In the genomic region with DNA sequence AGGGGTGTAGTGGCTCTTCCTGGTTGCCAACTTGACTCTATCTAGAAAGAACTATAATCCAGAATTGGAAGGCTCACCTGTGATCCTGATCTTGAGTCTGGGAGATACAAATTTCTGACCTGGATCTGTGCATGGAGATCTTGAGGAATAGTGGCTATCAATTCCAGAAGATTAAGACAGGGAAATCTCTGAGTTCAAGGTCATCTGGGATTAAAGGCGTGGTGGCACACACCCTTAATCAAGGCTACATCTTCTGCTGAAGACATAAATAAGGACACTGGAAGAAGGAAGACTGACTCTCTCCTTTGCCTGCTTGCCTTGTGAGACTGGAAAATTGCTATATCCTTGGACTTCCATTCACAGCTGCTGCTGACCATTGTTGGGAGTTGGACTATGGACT, we compare ENCODE assay signal across 21 mouse cellular contexts. TPM values are rescaled to one million over a fixed set of nuclear protein-coding genes. Genes with fewer than 3 reads are reported as not detected.
DNase-seq lines count a peak whose midpoint lies in the region; ATAC-seq and TF ChIP-seq lines count a peak whose summit lies in the region.
"Had no signal": no experiment of that assay in that cellular context is flagged by ENCODE, and none has a peak within 500 bp of the region (broad histone marks: within the 10 kb centered on the region; RNA-seq: fewer than 3 reads in every experiment).

TSS of gene Gpr161 (plus strand) at position 301 of the 400 bp plus-strand sequence.

- H3K9ac ChIP-seq in liver, embryonic 12.5 days, result no peak within 1 kb of the TSS
- H3K9ac ChIP-seq: heart, embryonic 12.5 days; hindbrain, embryonic 14.5 days had no signal

- TF ChIP-seq POLR2A in olfactory bulb, adult 2 months (IDR thresholded peaks at IDR 0.05; ENCODE audit: insufficient read depth, low read depth, low read length), result no peak

- H3K9me3 ChIP-seq in liver, embryonic 12.5 days (replicated peaks), result no peaks in the 10 kb centered on the region
- H3K9me3 ChIP-seq: embryonic facial prominence, embryonic 10.5 days; forebrain, embryonic 10.5 days; heart, embryonic 12.5 days; hindbrain, embryonic 10.5 days had no signal

- ATAC-seq in Patski, result no peak
- no peak for ATAC-seq in liver, embryonic 12.5 days
- ATAC-seq: activated CD4-positive, CD25-positive, alpha-beta regulatory T cell, adult 4 months; forebrain, embryonic 14.5 days had no signal

- 96% methylated on average over 1 of the region's 1 CpGs for WGBS in olfactory bulb, adult 2 months
- WGBS in liver, embryonic 12.5 days (ENCODE audit: insufficient replicate concordance), result 68% methylated on average over 1 of the region's 1 CpGs

- H3K4me2 ChIP-seq in liver, embryonic 12.5 days, result no peak within 1 kb of the TSS
- H3K4me2 ChIP-seq: heart, embryonic 12.5 days; hindbrain, embryonic 14.5 days had no signal

- DNase-seq in layer of hippocampus, adult 2 months (ENCODE audit: low spot score in 2 of 2), result no peak
- no peak for DNase-seq in layer of hippocampus, adult 9-11 months
- DNase-seq in Patski (ENCODE audit: low read depth, low spot score), result no peak
- no peak for DNase-seq in layer of hippocampus, postnatal 10 days (ENCODE audit: low spot score in 2 of 2)
- DNase-seq in gastrocnemius, postnatal 14 days, result no peak
- DNase-seq: adrenal gland, adult 2 months; adrenal gland, postnatal 25 days; cerebellum, adult 2 months; cerebellum, postnatal 10 days; gastrocnemius, adult 2 months; heart, adult 2 months had no signal

- in situ Hi-C loops in Patski (cut with MboI; ENCODE audit: low pct_unique_long_range_greater_than_20kb), result no loop called here

- CTCF ChIA-PET in Patski (lab: Charles Lee), result interaction anchor here (1.5 kb wide), 1 partner anchor 15 kb away, joined by 4 read pairs; no protein-coding TSS in a partner anchor

- no peaks in the 10 kb centered on the region for H3K4me1 ChIP-seq in olfactory bulb, adult 2 months (ENCODE audit: control insufficient read depth, insufficient read depth, low read length)
- H3K4me1 ChIP-seq in liver, embryonic 12.5 days, result 0 out of 2 replicates have a peak, but pooled peaks cover 3% of the 10 kb centered on the region
- H3K4me1 ChIP-seq: forebrain, embryonic 10.5 days; heart, embryonic 12.5 days; hindbrain, embryonic 10.5 days had no signal

- POLR2A ChIA-PET in Patski (lab: Charles Lee), result no interaction called here

- no peak for TF ChIP-seq CTCF in layer of hippocampus, adult 2 months (conservative IDR thresholded peaks at IDR 0.05)
- TF ChIP-seq CTCF in Patski (IDR thresholded peaks at IDR 0.05), result no peak
- no peak for TF ChIP-seq CTCF in olfactory bulb, adult 2 months (IDR thresholded peaks at IDR 0.05; ENCODE audit: insufficient read depth, low read depth, low read length)

- no peaks in the 10 kb centered on the region for H3K27me3 ChIP-seq in Patski
- no peaks in the 10 kb centered on the region for H3K27me3 ChIP-seq in liver, embryonic 12.5 days (replicated peaks)
- H3K27me3 ChIP-seq: heart, embryonic 12.5 days had no signal

- intact Hi-C loops in gastrocnemius, postnatal 14 days (cut with DNase I; ENCODE audit: low total_unique reads), result no loop called here

- no peak within 1 kb of the TSS for H3K4me3 ChIP-seq in layer of hippocampus, adult 2 months
- no peak within 1 kb of the TSS for H3K4me3 ChIP-seq in olfactory bulb, adult 2 months (ENCODE audit: insufficient read depth, low read depth, low read length)
- H3K4me3 ChIP-seq in liver, embryonic 12.5 days, result no peak within 1 kb of the TSS
- H3K4me3 ChIP-seq: embryonic facial prominence, embryonic 10.5 days; erythroblast, embryonic 14.5 days; forebrain, embryonic 10.5 days; gastrocnemius, adult 2 months; heart, adult 2 months; heart, embryonic 12.5 days; hindbrain, embryonic 10.5 days had no signal

- peak within 1 kb of the TSS; percentile 32; the same call in 1 of the 2 replicates for H3K27ac ChIP-seq in layer of hippocampus, adult 2 months
- H3K27ac ChIP-seq in olfactory bulb, adult 2 months (ENCODE audit: insufficient read depth, low read depth, low read length), result no peak within 1 kb of the TSS
- no peak within 1 kb of the TSS for H3K27ac ChIP-seq in liver, embryonic 12.5 days
- H3K27ac ChIP-seq: embryonic facial prominence, embryonic 10.5 days; forebrain, embryonic 10.5 days; gastrocnemius, adult 2 months; heart, adult 2 months; hindbrain, embryonic 10.5 days; hindbrain, embryonic 14.5 days had no signal

- H3K36me3 ChIP-seq in liver, embryonic 12.5 days, result no peaks in the 10 kb centered on the region

RNA-seq across cellular contexts. Expression of gene Gpr161, which starts in this region (rescaled TPM):
- total RNA-seq in layer of hippocampus, adult 2 months (2021), result 10 to 100 TPM; 69.0 to 71.6 TPM
- 13.5 TPM for polyA plus RNA-seq in Patski (2021)
- total RNA-seq in layer of hippocampus, postnatal 10 days (2021), result 10 to 100 TPM; 49.1 to 50.3 TPM
- polyA plus RNA-seq in olfactory bulb, adult 2 months (2012; ENCODE audit: insufficient read depth, insufficient read length, low replicate concordance, missing spikeins), result not detected in 2 replicates
- 1 to 10 TPM; 2.5 to 3.0 TPM for total RNA-seq in gastrocnemius, postnatal 14 days (2021)
- 0.14 and 0.20 TPM in 2 replicates for polyA plus RNA-seq in liver, embryonic 12.5 days (2016; fragmentation: Nextera tagmentation; extraction: Ambion mirVana)
- polyA plus RNA-seq: activated CD4-positive, CD25-positive, alpha-beta regulatory T cell, adult 4 months; erythroblast, embryonic 14.5 days had no signal

Comparison
In these comparisons a context has a peak if more than half of its experiments do, and no peak if none do; other contexts are left out.
1. RNA of gene Gpr161 (total RNA-seq): 69.0 to 71.6 TPM in layer of hippocampus, adult 2 months and 49.1 to 50.3 TPM in layer of hippocampus, postnatal 10 days; 2.5 to 3.0 TPM in gastrocnemius, postnatal 14 days; every median in the first group is over 10 times any median in the second.